Mouse (Mus musculus): ENCODE measurements around the gene Gm21981.

The Gm21981 gene

DNA sequence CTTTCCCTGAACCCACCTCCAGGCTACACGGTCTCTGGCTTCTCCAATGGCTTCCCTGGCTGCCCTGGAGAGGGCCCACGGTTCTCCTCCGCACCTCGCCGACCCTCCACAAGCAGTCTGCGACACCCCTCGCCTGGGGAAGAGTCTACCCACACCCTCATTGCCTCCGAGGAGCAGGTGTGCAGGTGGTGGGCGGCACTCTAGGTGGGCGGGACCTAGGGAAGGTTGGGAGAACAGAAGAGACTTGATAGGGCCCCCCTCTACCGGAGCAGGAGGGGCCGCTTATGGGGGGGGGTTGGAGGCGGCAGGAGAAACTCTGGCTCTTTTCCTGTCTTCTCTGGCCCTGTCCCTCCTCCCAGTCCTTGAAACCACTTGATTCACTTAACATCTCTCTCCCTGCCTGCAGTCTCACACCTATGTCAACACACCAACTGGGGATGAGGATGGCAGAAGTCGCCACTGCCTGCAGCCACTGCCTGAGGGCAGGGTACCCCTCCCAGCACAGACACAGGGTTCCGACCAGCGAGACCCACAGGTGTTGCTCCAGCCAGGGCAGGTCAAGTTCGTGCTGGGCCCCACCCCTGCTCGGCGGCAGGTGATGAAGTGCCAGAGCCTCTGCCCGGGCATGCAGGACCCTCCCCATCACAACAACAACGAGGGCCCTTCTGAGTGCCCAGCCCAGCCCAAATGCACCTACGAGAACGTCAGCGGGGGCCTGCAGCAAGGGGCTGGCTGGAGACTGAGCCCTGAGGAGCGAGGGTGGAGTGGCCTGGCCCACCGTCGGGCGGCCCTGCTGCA lies 8.5 kb upstream of the Gm21981 start:
- no peak for DNase-seq (ENCODE audit: low read depth)

DNA sequence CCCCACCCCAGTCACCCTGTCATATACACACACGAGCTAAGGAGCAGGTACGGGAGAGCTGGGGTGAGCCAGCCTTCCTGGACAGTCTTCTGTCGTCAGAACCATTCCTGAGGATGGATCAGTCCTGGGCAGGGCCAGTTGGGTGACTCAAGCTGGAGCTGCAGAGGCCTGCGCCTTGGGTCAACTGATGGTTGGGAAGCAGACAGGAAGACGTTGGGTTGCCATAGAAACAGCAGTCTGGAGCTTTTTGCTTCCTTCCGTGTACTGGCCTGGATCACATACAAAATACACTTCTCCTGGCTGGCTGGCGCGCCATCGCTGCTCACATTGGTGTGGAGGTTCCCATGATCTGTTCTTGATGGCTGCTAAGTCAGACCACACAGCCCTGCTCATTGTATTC lies 7.5 kb upstream of the Gm21981 start:
- DNase-seq (ENCODE audit: low read depth) = no peak

DNA sequence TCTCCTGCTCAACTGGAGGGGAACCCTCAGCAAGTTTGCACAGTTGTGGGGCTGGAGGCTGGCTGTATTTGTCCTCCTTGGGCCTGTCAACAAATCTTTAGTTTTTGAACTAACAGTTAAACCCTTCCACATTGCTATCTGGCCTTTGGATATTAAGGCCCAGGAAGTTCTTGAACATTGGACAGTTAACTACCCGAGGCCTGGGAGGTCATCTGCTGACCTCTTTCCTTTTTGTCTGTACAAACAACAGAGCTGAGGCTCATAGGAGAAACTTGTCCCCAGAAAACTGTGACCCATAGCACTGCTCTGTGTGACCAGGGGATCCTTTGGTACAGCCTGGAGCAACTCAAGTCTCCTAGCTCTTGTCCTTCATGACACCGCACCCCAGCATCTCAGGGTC lies 4.8 kb upstream of the Gm21981 start:
- no peak for DNase-seq (ENCODE audit: low read depth)

DNA sequence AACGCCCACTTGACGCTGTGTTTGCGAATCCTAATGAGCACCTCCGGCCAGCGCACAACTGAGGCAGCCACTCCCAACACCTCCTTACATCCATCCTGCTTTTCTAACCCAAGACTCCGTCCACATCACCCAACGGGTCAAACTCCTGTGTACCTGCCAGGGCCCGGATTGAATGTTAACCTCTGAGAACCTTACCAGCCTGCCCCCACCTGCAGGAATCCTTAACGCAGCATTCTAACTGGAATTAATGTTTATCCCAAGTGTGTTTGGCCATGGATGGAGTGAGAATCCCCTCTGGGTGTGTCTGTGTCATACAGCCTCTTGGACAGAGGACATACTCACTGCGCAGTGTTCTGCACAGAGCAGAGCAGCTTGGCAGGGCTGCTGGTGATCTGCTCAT lies 3.9 kb upstream of the Gm21981 start:
- no peak for DNase-seq (ENCODE audit: low read depth)

DNA sequence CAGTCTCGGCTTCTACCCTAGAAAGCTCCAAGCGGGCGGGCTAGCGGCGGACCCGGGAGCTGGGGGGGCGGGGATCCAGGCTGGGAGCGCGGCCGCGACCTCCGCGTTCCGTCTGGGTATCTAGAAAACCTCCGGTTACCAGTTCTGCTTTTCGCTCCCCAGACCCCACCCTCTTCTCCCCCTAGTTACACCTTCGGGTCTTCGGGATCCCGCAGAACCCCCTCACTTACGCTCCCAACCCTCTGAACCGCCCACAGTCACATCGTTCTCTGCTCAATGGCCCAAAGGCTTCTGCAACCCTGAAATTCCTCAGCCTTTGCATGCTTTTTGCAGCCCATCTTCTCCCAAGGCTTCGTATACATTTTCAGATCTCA lies 1.1 kb upstream of the Gm21981 start:
- DNase-seq (ENCODE audit: low read depth) = no peak

DNA sequence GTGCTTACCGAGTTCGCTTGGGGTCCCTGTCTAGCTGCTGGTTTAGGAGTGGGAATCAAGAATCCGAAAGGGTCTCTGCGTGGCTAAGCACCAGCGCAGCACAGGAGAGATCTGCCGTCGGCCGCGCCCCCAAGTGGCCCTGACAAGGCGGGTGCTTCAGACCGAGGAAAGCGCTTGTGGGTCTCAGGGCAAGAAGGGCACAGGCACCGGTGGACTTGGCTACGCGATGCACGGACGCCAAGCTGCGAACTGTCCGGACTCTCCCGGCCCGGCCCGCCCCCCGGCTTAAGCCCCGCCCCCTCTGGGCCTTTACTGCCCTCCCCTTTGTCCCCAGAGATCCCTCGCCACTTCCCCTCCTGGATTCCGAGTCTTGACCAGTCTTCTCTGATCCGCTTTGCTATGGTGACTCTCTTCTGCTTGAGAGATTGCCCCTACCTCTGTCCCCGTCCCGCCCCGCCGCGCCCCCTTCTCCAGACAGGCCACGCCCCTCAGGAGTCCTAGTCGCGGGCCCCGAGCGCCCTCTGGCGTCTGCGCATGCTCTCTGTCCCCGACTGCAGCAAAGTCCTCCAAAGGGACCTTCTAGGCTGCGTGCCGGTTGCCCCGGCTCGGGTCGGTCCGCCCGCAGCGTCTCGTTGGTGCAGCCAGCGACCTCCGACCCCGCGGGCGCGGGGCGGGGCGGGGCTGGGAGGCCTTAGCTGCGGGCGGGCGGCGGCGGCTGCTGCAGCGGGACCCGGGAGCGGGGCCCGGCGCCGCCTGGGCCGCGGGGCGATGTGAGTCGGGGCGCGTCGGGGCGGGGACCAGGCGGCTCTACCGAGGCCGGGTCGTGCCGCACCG lies 465 bp upstream of the Gm21981 start, which contains the start of gene Prickle4:
TSS of gene Prickle4 (minus strand) at position 234 of the 834 bp plus-strand sequence.
- peak; percentile 72 for DNase-seq (ENCODE audit: low read depth)

DNA sequence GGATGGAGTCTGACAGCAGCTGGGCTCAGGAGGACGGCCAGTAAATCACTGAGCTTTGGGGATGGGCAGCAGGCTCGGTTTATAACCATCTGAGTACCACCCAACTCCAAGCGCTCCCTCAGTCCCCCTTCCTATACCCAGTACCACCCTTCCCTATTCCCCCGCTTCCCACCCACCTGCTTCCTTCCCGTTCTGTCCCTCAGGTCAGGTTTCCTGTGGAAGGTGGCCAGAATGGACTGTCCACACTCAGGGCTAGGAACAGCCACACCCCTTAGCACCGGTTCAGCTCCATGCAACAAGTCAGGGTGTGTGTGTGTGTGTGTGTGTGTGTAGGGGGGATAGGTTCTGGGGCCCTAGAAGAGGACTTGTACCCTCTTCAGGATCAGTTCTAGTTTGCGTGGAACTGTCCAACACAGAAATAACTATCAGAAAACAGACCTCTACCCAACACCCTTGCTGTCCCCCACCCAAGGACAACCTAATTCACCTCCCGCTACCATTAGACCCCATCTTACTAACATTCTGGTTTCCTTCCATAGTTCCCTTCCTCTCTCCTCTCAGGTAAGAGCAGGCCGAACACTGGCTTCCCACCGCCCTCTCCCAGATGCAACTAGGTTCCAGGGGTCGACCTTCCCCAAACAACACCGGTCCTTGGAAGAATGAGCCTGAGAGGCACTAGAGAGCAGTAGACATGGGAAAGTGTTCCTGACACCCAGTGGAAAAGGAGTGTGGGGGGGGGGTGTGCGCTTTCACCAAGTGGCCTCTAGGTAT lies 399 bp downstream of the Gm21981 start:
- DNase-seq (ENCODE audit: low read depth) = no peak

DNA sequence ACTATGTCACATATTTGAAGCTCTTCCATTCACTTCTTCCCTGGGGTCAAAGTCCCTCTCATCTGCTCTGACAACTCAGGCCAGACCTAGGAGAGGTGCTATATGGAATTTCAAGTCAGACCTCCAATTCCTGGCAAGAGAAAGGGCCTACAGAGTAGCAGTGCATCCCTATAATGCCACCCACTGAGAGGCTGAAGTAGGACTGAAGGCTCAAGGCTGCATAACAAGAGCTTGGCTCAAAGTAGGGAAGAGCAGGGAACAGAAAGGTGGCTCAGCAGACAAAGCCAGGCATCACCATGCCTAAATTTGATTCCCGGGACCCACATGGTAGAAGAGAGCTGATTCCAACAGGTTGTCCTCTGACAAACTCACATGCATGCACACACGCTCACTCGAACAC lies 2.6 kb downstream of the Gm21981 start:
- DNase-seq (ENCODE audit: low read depth) = no peak

DNA sequence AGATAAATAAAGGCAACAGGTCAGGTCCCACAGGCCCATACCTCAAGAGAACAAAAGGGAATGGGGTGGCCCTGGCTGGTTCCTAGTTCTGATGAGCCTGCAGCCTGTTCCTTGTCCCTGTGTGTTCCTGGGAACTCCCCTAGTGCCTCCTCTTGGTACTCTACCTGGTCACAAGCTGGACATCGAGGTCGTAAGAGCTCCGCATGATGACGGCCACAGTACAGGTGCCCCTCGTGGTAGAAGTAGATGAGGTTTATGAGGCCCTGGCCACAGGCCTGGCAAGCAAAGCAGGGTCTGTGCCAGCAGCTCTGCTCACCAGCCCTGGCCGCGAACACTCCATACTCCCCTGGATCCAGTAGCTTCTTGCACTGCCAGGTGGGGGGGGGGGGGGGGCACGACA lies 4.4 kb downstream of the Gm21981 start:
- no peak for DNase-seq (ENCODE audit: low read depth)

DNA sequence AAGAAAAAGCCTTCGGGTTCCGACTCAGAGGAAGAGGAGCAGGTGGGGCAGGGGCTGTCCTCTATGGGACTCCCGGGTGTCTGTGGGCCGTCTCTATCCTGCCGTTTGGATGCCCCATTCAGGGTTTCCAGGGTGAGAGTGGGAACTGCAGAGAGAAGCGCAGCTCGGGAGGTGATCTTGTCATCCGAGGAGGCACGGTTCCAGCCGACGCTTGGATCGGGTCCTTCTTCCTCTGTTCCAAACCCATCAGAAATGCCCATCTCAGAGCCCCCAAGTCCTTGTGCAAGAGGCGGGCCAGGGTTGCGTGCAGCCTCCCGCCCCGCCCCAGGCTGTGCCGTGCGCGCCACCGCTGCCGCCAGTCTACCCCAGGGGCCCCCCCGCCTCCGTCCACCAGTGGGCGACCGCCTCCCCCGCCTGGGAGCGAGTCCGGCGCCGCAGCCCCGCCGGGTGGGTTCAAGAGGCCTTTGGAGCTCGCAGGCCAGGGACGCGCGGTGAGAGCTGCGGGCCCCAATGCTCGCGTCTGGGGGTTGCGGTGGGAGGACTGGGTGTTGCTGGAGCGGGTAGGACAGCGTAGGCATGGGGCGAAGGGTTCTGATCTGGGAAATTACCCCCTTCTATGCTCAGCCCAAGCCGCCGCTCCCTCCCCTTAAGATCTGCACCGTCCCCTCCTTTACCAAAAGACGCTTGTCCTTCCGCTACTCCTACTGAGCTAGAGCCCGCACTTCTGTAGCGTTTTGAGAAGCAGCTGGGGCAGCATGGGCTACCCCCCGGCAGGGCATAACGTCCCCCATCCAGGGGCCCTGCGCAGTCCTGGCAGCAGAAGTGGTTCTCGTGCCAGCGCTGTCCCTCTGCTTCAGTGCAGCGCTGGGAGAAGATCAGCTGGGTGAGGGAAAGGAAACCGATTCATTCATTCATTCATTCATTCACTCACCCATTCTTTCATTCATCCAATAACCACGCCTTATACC lies 5.4 kb downstream of the Gm21981 start, which contains the start of gene Frs3:
TSS of gene Frs3 (plus strand) at position 423 of the 968 bp plus-strand sequence.
- no peak for DNase-seq (ENCODE audit: low read depth)

DNA sequence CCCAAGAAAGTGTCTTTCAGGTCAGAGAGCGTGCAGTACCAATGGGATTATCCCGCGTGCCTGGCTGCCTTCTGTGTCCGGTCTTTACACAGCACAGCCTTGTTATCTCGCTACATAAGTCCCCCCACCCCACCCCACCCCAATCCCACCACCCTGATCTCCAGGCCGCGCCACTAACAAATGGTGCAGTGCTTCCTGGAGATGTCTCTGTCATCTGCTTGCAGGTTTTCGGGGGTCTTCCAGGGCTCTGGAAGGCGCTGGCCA lies 6.0 kb downstream of the Gm21981 start, which contains the start of gene Tomm6:
TSS of gene Tomm6 (minus strand) at position 43 of the 264 bp plus-strand sequence.
- no peak for DNase-seq (ENCODE audit: low read depth)

DNA sequence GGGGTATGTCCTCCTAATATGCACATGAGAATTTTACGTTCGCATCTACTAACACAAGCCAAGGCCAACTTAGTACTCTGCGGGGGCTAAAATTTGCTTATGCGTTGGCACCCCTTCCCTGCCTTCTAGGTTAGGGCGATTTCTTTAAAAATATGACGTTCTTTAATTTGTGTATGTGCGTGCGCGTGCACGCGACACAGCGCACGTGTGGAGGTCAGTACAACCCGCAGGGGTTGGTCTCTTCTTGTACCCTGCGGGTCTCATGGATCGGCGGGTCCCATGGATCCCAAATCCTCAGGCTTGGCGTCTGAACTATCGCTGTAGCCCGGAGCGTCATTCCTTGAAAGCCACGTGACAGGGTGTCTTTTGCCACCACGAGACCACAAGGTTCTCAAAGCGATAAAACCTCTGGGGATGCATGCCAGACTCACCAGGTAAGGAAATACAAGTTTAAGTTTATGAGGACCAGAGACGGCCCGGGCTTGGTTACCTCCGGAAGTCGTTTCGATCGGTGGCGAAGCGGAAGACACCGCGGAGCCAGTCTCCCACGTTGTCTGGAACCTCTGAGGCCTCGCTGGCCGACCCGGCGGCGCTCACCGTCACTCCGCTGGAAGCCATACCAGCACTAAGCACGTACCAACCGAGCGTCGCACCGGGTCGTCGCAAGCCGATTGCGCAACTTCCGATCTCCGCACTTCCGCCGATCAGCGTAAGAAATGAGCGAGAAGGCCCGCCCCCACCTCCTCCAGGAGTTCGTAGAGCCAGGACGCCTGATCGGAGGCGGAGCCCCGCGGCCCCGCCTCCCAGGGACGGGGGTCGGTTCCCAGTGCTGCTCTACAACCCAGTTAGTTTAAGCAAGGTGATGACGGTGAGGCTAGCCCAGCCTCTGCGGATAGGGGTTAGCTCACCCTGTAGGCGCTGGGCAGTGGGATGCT lies 6.6 kb downstream of the Gm21981 start:
- peak; percentile 91 for DNase-seq (ENCODE audit: low read depth)

DNA sequence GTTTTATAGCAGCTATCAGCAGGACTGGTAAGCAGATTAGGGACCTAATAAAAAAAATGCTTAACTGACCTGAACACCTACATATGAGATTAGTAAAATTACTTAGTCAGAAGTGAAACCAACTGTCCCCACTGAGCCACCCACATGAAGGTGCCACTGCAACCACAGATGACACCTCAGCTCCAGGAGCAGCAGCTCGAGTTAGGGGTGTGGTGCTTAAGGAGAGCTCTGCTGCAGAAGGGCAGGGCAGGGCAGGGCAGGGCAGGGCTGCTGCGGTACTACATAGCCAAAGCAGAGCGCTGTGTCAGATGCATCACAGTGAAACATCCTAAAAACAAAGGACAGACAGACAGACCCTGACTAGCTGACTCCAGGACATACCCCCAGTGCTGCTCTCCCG lies 11.4 kb downstream of the Gm21981 start:
- no peak for DNase-seq (ENCODE audit: low read depth)

DNA sequence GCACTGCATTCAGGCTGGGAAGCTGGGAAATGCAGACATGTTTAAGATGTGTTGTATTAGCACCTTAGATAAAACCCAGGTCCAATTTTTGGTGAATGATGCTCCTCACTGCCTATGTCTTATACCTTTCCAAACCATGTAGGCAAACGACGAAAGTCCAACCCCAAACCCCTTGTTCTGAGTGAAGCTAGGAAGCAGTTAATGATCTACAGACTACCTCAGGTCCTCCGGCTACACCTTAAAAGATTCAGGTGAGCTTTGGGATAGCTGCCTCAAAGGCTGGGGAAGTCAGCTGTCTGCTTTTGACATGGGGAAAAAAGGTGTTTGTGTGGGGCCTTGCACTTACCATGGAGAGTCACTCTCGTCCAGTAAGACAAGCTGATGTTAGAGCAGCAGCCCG lies 15.6 kb downstream of the Gm21981 start:
- DNase-seq (ENCODE audit: low read depth) = no peak

DNA sequence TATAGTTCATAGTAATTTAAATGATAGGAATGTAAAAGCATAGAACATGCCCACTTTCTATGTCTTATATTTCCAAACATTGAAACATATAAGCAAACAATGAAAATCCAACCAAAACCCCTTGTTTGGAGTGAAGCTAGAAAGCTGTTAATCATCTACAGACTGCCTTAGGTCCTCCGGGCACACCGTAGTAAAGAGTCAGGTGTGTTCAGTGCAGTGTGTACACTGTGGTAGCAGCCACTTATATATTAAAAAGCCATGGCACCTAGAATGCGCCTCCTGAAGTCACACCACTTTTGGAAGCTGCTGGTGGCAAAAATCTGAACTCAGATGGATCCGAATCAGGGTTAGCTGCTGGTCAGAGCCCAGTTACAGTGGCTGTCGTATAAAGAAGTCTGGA lies 16.0 kb downstream of the Gm21981 start:
- no peak for DNase-seq (ENCODE audit: low read depth)

DNA sequence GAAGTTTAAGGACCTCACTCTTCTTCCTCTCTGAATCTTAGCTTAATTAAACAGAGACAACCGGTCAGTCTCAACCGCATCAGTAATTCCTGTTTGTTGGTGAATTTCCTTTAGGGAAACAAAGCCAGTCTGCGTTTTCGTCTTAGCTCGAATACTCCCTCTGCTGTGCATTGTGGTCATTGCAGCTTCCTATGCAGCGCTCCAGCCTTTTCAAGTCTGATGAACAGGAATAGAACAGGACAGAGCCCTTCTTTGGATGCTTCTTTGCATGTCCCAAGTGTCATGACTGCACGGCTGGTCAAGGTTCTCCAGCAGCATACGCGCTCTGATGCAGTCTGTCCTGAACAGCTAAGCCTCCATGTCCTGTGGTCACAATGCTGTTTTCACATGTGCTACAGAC lies 17.7 kb downstream of the Gm21981 start:
- peak; percentile 51 for DNase-seq (ENCODE audit: low read depth)

DNA sequence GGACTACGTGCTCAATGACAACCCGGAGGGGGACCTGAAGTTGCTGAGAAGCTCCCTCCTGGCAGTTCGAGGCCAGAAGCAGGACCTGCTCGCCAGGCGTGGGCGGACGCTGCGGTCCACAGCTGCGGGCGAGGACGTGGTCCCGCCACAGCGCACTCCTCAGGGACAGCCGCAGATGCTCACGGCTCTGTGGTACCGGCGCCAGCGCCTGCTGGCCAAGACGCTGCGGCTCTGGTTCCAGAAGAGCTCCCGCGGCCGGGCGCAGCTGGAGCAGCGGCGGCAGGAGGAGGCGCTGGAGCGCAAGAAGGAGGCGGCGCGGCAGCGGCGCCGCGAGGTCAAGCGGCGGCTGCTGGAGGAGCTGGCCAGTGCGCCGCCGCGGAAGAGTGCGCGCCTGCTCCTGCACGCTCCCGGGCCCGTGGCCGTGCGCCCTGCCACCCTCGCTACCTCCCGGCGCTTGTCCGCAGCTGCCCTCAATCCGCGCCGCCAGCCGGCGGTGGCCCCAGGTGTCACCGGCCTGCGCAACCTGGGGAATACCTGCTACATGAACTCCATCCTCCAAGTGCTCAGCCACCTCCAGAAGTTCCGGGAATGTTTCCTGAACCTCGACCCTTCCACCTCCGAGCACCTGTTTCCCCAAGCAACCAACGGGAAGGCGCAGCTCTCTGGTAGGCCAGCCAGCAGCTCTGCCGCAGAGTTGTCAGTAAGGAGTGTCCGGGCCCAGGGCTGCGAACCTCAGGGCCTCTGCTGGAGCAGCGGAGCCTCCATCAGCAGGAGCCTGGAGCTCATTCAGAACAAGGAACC lies 21.7 kb downstream of the Gm21981 start:
- no peak for DNase-seq (ENCODE audit: low read depth)

DNA sequence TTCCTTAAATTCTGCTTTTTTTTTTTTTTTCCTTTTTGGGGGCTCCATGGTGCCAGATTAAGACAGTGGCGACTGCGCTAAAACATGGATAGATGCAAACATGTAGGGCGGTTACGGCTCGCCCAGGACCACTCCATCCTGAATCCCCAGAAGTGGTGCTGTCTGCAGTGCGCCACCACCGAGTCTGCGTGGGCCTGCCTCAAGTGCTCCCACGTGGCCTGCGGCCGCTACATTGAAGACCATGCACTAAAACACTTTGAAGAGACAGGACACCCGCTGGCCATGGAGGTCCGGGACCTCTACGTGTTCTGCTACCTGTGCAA lies 22.3 kb downstream of the Gm21981 start:
- DNase-seq (ENCODE audit: low read depth) = no peak

DNA sequence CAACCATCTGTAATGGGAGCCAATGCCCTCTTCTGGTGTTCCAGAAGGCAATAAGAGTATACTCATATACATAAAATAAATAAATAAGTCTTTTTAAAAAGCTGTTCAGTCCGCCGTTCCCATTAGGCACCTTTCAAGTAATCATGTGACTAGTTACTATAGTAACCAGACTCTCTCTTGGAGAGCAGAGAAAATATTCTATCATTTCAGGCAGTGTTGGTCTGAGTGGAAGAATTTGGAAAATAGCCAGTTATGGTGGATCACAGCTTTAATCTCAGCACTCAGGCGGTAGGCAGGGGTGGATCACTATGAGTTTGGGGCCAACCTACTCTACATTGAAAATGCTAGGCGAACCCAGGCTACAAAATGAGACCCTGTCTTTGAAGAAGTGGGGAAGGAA lies 25.1 kb downstream of the Gm21981 start:
- DNase-seq (ENCODE audit: low read depth) = no peak

DNA sequence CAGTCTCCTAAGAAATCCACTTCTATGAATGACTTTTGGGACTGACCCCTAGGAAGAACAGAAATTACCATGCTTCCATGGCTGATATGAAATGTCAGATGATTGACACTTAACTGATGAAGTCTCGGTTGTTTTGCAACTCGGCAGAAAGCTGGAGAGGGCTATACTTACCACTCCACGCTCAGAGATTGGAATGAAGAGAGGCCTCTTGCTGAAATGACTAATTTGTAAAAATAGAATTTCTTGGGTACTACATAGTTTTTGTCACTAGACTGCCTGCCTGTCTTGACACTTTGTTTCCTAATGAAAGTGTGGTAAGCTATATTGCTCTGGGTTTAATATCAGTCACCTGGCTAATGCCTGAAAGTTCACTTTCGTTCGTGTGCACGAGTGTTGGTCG lies 29.8 kb downstream of the Gm21981 start:
- no peak for DNase-seq (ENCODE audit: low read depth)

Data from fibroblast of lung, adult 2 months (primary cell).